Mouse (Mus musculus) stomach, postnatal 0 days (tissue): ENCODE results near the gene Tmem91.

Experiments used
- CTCF ChIP-seq: IDR thresholded peaks from 2 replicates; pipeline ENCODE4 v1.5.1; 2016; ENCODE audit warnings: antibody characterized with exemption, low read depth, mild to moderate bottlenecking, moderate library complexity
- EP300 ChIP-seq: optimal IDR thresholded peaks from 2 replicates; pipeline ENCODE3; 2016; ENCODE audit warnings: antibody characterized with exemption

DNA sequence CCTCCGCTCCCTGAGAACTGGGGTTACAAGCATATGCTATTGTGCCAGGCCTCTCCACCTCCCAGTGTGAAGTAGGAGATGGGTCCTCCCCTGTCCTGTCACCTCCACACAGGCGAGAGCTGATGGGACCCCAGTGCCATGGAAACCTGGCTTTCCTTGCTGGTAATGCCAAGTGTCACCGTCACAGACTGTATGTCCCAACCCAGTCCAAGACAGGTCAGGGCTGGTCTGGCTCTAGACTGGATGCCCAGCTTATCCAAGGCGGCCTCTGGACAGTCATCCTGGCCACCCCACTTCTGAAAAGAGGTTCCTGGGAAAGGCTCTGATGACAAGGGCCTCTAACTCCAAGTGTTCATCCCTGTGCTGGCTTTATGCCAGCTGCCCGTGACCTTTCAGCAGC is 37.9 kb downstream of the Tmem91 start:
- TF ChIP-seq CTCF (no peak), EP300 (no peak)
